ENCODE assay signal across 8 mouse cellular contexts in the genomic region with DNA sequence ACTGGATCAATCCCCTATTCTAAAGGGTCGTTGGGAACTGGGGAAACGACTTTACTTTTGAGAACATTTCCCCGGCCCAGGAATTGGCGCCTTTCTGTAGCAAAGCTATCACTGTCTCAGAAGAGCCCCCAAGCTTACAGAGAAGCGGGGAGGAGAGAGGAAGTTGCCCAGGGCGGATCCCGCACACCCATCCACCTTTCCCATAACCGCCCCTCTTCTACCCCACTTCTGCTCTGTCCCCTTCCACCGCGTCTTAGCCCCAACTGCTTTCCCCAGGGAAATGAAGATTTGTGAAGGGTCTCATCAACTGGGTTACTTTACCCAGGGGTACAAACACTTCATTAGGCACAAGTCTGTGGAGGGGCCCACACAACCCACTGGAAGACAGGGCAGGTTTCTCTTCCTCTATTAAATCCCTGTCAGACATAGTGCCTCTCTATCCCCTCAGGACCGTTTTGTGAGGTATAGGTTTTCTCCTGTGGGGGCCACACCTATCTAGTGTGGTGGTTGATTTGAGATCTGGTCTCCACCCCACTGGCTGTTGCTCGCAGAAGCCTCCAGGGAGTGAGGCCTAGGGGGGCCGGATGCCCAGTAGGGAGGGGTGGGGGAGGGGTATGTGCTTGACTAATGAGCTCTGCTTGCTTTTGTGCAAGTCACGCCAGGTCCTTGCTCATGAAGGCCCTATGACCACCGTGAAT. TPM values are rescaled to one million over a fixed set of nuclear protein-coding genes. Genes with fewer than 3 reads are reported as not detected.
DNase-seq lines count a peak whose midpoint lies in the region; ATAC-seq and TF ChIP-seq lines count a peak whose summit lies in the region.

No protein-coding gene starts in this region.

- no peak overlapping the region for H3K27ac ChIP-seq in ES-Bruce4 (ENCODE audit: insufficient read depth, low read length)
- H3K27ac ChIP-seq in forebrain, embryonic 15.5 days (replicated peaks), result no peak overlapping the region
- no peak overlapping the region for H3K27ac ChIP-seq in hindbrain, postnatal 0 days
- peak overlapping the region; percentile 78 for H3K27ac ChIP-seq in liver, embryonic 15.5 days (replicated peaks)

- H3K4me2 ChIP-seq in forebrain, embryonic 15.5 days (replicated peaks), result peak overlapping the region; percentile 66
- H3K4me2 ChIP-seq in hindbrain, postnatal 0 days (ENCODE audit: low read depth, low read length), result peak overlapping the region; percentile 62
- peak overlapping the region; percentile 79 for H3K4me2 ChIP-seq in liver, embryonic 15.5 days

- 15% methylated on average over 15 of the region's 15 CpGs for WGBS in forebrain, embryonic 15.5 days
- WGBS in hindbrain, postnatal 0 days, result 27% methylated on average over 15 of the region's 15 CpGs
- WGBS in liver, embryonic 15.5 days (ENCODE audit: insufficient replicate concordance), result 15% methylated on average over 15 of the region's 15 CpGs

- no peaks in the 10 kb centered on the region for H3K9me3 ChIP-seq in ES-Bruce4 (replicated peaks; ENCODE audit: control insufficient read depth, insufficient read depth, low read length, poor library complexity, severe bottlenecking)
- no peaks in the 10 kb centered on the region for H3K9me3 ChIP-seq in forebrain, embryonic 15.5 days
- H3K9me3 ChIP-seq in hindbrain, postnatal 0 days (ENCODE audit: low read length), result no peaks in the 10 kb centered on the region
- no peaks in the 10 kb centered on the region for H3K9me3 ChIP-seq in liver, embryonic 15.5 days (replicated peaks)

- peak overlapping the region; percentile 99 for H3K4me3 ChIP-seq in ES-Bruce4 (ENCODE audit: low read depth, low read length)
- peak overlapping the region; percentile 46 for H3K4me3 ChIP-seq in forebrain, embryonic 15.5 days
- peak overlapping the region; percentile 41 for H3K4me3 ChIP-seq in hindbrain, postnatal 0 days (ENCODE audit: low read length)
- peak overlapping the region; percentile 70 for H3K4me3 ChIP-seq in liver, embryonic 15.5 days (replicated peaks)

- TF ChIP-seq EP300 in ES-Bruce4 (IDR thresholded peaks at IDR 0.05; ENCODE audit: insufficient read depth, low read depth, low read length), result no peak

- peaks cover 1% of the 10 kb centered on the region for H3K4me1 ChIP-seq in ES-Bruce4 (ENCODE audit: control insufficient read depth, insufficient read depth, low read length)
- no peaks in the 10 kb centered on the region for H3K4me1 ChIP-seq in forebrain, embryonic 15.5 days
- H3K4me1 ChIP-seq in hindbrain, postnatal 0 days (ENCODE audit: insufficient read depth, low read length), result no peaks in the 10 kb centered on the region
- peaks cover 20% of the 10 kb centered on the region; the same call in 1 of the 2 replicates for H3K4me1 ChIP-seq in liver, embryonic 15.5 days (replicated peaks)

- ATAC-seq in forebrain, embryonic 15.5 days (replicated peaks), result peak; percentile 55
- ATAC-seq in hindbrain, postnatal 0 days, result peak; percentile 46; the same call in 1 of the 2 replicates
- peak; percentile 73 for ATAC-seq in liver, embryonic 15.5 days (ENCODE audit: insufficient read depth)

- H3K9ac ChIP-seq in ES-Bruce4 (ENCODE audit: low read depth, poor library complexity, severe bottlenecking), result peak overlapping the region; percentile 86
- peak overlapping the region; percentile 29 for H3K9ac ChIP-seq in forebrain, embryonic 15.5 days (replicated peaks)
- H3K9ac ChIP-seq in hindbrain, postnatal 0 days (replicated peaks; ENCODE audit: low read length), result peak overlapping the region; percentile 45
- peak overlapping the region; percentile 65 for H3K9ac ChIP-seq in liver, embryonic 15.5 days

- no peaks in the 10 kb centered on the region for H3K36me3 ChIP-seq in ES-Bruce4 (ENCODE audit: control insufficient read depth, insufficient read depth, low read length, poor library complexity, severe bottlenecking)
- no peaks in the 10 kb centered on the region for H3K36me3 ChIP-seq in forebrain, embryonic 15.5 days
- no peaks in the 10 kb centered on the region for H3K36me3 ChIP-seq in hindbrain, postnatal 0 days (ENCODE audit: insufficient read depth, low read length)
- H3K36me3 ChIP-seq in liver, embryonic 15.5 days (replicated peaks), result no peaks in the 10 kb centered on the region

- DNase-seq in adrenal gland, postnatal 14 days, result peak; percentile 74
- DNase-seq in hindbrain, postnatal 0 days (ENCODE audit: low spot score), result peak; percentile 15
- DNase-seq in natural killer cell, adult 2 months (ENCODE audit: low spot score in 2 of 2), result peak; percentile 60 to 75
- peak; percentile 33 to 49 for DNase-seq in thymus, postnatal 36 days
- no peak for DNase-seq in cerebellum, postnatal 36 days

- no peak for TF ChIP-seq POLR2A in ES-Bruce4 (IDR thresholded peaks at IDR 0.05; ENCODE audit: insufficient read depth, low read length)

- no peak for TF ChIP-seq CTCF in ES-Bruce4 (IDR thresholded peaks at IDR 0.05; ENCODE audit: low read depth, low read length)
- TF ChIP-seq CTCF in hindbrain, postnatal 0 days (IDR thresholded peaks at IDR 0.05; ENCODE audit: low read depth), result no peak

- no peaks in the 10 kb centered on the region for H3K27me3 ChIP-seq in ES-Bruce4 (ENCODE audit: control insufficient read depth, insufficient read depth, low read length, poor library complexity, severe bottlenecking)
- H3K27me3 ChIP-seq in forebrain, embryonic 15.5 days, result no peaks in the 10 kb centered on the region
- no peaks in the 10 kb centered on the region for H3K27me3 ChIP-seq in hindbrain, postnatal 0 days (ENCODE audit: insufficient read depth, low read length)
- H3K27me3 ChIP-seq in liver, embryonic 15.5 days, result no peaks in the 10 kb centered on the region

RNA-seq across cellular contexts. Expression of a gene that starts 0.8 kb away (rescaled TPM):
- polyA plus RNA-seq in ES-Bruce4 (2011; ENCODE audit: insufficient read depth, insufficient read length, low read depth, missing spikeins), result 127 and 134 TPM in 2 replicates
- total RNA-seq in adrenal gland, postnatal 14 days (2021), result 147 and 191 TPM in 2 replicates
- polyA plus RNA-seq in forebrain, embryonic 15.5 days (2015; fragmentation: Nextera tagmentation; extraction: Ambion mirVana), result 36.7 and 42.4 TPM in 2 replicates
- 23.3 and 23.7 TPM in 2 replicates for total RNA-seq in hindbrain, postnatal 0 days (2014; rRNA removed)
- 31.6 and 33.1 TPM in 2 replicates for polyA plus RNA-seq in hindbrain, postnatal 0 days (2015; fragmentation: Nextera tagmentation; extraction: Ambion mirVana)
- 53.3 and 53.9 TPM in 2 replicates for polyA plus RNA-seq in liver, embryonic 15.5 days (2015; fragmentation: Nextera tagmentation; extraction: Ambion mirVana)

Comparison
In these comparisons a context has a peak if more than half of its experiments do, and no peak if none do; other contexts are left out.
1. H3K4me3 ChIP-seq: peak in every context shown above with its lines; median percentile 99 in ES-Bruce4; 70 in liver, embryonic 15.5 days; 46 in forebrain, embryonic 15.5 days; 41 in hindbrain, postnatal 0 days.
2. H3K9ac ChIP-seq: peak in every context shown above with its lines; median percentile 86 in ES-Bruce4; 65 in liver, embryonic 15.5 days; 45 in hindbrain, postnatal 0 days; 29 in forebrain, embryonic 15.5 days.
3. DNase-seq: peak in adrenal gland, postnatal 14 days (single experiment), hindbrain, postnatal 0 days (single experiment), natural killer cell, adult 2 months (2 of 2) and thymus, postnatal 36 days (2 of 2); none in cerebellum, postnatal 36 days (0 of 2).
4. Peak in every context shown above with its lines, with median percentiles within 50 percentile points of each other: ATAC-seq and H3K4me2 ChIP-seq.